Mouse (Mus musculus): ENCODE data around the gene Galnt16.

- TF ChIP-seq CTCF (IDR thresholded peaks at IDR 0.05; ENCODE audit: low read depth, low read length) (no peak), POLR2A (IDR thresholded peaks at IDR 0.05; ENCODE audit: borderline replicate concordance, low read depth, low read length) (no peak)
These were observed 46.9 kb downstream of the Galnt16 start for GRCm38 (mm10) chr12:80564990-80565389.
